Mouse (Mus musculus) G1E (cell line): Measurements from ENCODE around the gene Rtn2.

Experiments
- CTCF ChIP-seq: IDR thresholded peaks from 2 replicates; pipeline ENCODE4 v1.5.1; 2012; ENCODE audit warnings: low read depth, low read length, inconsistent platforms, mixed read lengths
- GATA1 ChIP-seq: IDR thresholded peaks from 2 replicates; pipeline ENCODE4 v1.6.1; 2012; ENCODE audit warnings: borderline replicate concordance, low read length, inconsistent platforms, mixed read lengths
- POLR2AphosphoS5 ChIP-seq: IDR thresholded peaks from 2 replicates; pipeline ENCODE4 v1.6.1; 2012; ENCODE audit warnings: low read depth, low read length, inconsistent platforms; ENCODE audit not compliant: insufficient replicate concordance
- TAL1 ChIP-seq: conservative IDR thresholded peaks from 2 replicates; pipeline ENCODE4 v1.6.1; 2012; ENCODE audit warnings: low read depth, low read length, inconsistent platforms, mixed read lengths

DNA sequence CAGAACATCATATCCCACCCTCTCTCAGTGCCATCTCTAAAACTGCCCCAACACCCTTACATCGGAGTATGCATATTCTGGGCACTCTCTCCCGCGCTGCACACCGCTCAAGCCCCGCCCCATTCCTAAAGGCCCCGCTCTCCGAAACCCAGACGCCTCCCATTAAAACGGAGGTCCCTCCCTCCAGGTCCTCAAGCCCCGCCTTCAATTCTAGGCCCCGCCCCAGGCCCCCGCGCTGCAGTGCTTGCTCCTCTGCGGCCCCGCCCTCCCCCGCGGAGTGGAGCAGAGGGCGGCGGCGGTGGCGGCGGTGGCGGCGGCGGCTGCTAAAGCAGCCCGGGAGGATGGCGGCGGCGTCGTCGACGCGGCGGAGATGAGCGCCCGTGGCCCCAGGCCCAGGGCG is at the start of gene Rtn2:
- TF ChIP-seq CTCF, result no peak
- no peak for TF ChIP-seq POLR2AphosphoS5
- TF ChIP-seq TAL1, result no peak
- TF ChIP-seq GATA1, result no peak
